Mouse (Mus musculus) embryonic facial prominence, embryonic 13.5 days (tissue): ENCODE measurements around the gene Slc3a2. TPM values are rescaled to one million over a fixed set of nuclear protein-coding genes. Genes with fewer than 3 reads are reported as not detected.

Experiments
- ATAC-seq: fragments of 200-750 bp; cut with Nextera tagmentation; 2 replicates; pipeline ENCODE4 v1.8.0; 2017; ENCODE audit warnings: low read depth; ENCODE audit not compliant: insufficient number of reproducible peaks, insufficient read depth, low FRiP score, low TSS enrichment
- H3K27ac ChIP-seq: fragments of 300-500 bp; sonication (generic); 2 replicates; pipeline ENCODE4 v1.5.1; 2015; ENCODE audit warnings: moderate library complexity, mild to moderate bottlenecking, inconsistent platforms
- H3K27me3 ChIP-seq: fragments of 300-500 bp; sonication (generic); 2 replicates; pipeline ENCODE4 v1.6.1; 2015; ENCODE audit warnings: mild to moderate bottlenecking, inconsistent platforms
- H3K36me3 ChIP-seq: fragments of 300-500 bp; sonication (generic); 2 replicates; pipeline ENCODE4 v1.6.1; 2015; ENCODE audit warnings: mild to moderate bottlenecking, inconsistent platforms
- H3K4me1 ChIP-seq: fragments of 300-500 bp; sonication (generic); 2 replicates; pipeline ENCODE4 v1.6.1; 2015; ENCODE audit warnings: inconsistent platforms
- H3K4me2 ChIP-seq: fragments of 300-500 bp; sonication (generic); 2 replicates; pipeline ENCODE4 v1.6.1; 2015; ENCODE audit warnings: moderate library complexity, mild to moderate bottlenecking, inconsistent platforms
- H3K4me3 ChIP-seq: fragments of 300-500 bp; sonication (generic); 2 replicates; pipeline ENCODE4 v1.5.1; 2015; ENCODE audit warnings: mild to moderate bottlenecking, inconsistent platforms
- H3K9ac ChIP-seq: fragments of 300-500 bp; sonication (generic); 2 replicates; pipeline ENCODE4 v1.6.1; 2015; ENCODE audit warnings: mild to moderate bottlenecking, inconsistent platforms
- H3K9me3 ChIP-seq: fragments of 300-500 bp; sonication (generic); 2 replicates; pipeline ENCODE4 v1.6.1; 2016; ENCODE audit warnings: inconsistent platforms
- WGBS: fragments of 180-500 bp; shearing (Covaris S2); methylation state at CpG from one replicate; pipeline ENCODE4 v1.1.7; 2015; ENCODE audit warnings: mixed read lengths; 5-methylcytosine and 5-hydroxymethylcytosine counted together
- polyA plus RNA-seq: library from polyadenylated mRNA; unstranded; fragments of >200 nt; fragmentation: Nextera tagmentation; extraction: Ambion mirVana; gene quantifications from 2 replicates; pipeline ENCODE4 v1.2.1, GENCODE M21; 2015

The Slc3a2 gene
- polyA plus RNA-seq, 1 experiment from 2014 or later = 116 TPM

DNA sequence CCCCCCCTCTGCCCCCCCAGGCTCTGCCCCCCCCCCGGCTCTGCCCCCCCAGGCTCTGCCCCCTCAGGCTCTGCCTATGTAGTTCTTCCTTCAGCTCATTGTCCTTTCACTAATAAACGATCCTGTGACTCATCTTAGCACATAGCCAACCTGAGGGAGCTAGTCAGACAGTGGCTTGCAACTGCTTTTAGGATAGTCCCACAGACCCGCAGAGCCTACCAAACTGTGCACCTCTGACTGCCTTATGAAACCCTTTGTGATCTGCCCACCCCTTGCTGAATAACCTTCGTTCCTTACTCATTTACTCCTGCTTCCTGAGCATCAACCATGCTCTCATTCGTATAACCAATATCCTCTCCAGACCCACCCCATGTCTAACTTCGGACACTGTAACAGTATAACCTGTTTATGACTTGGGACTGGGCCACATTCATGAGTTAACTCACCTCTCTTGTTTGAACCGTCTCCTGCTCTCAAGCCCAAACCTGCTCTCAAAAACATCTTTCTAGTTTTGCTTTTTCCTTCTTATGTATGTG is 17.0 kb downstream of the Slc3a2 start:
- Histone ChIP-seq H3K4me2 (no peak overlapping the region), H3K27ac (no peak overlapping the region; the same call in 1 of the 2 replicates), H3K9ac (no peak overlapping the region), H3K9me3 (no peaks in the 10 kb centered on the region), H3K36me3 (peaks cover 48% of the 10 kb centered on the region), H3K4me1 (peaks cover 15% of the 10 kb centered on the region), H3K4me3 (no peak overlapping the region), H3K27me3 (no peaks in the 10 kb centered on the region)
- WGBS = 78% methylated on average over 7 of the region's 7 CpGs
- ATAC-seq = no peak

DNA sequence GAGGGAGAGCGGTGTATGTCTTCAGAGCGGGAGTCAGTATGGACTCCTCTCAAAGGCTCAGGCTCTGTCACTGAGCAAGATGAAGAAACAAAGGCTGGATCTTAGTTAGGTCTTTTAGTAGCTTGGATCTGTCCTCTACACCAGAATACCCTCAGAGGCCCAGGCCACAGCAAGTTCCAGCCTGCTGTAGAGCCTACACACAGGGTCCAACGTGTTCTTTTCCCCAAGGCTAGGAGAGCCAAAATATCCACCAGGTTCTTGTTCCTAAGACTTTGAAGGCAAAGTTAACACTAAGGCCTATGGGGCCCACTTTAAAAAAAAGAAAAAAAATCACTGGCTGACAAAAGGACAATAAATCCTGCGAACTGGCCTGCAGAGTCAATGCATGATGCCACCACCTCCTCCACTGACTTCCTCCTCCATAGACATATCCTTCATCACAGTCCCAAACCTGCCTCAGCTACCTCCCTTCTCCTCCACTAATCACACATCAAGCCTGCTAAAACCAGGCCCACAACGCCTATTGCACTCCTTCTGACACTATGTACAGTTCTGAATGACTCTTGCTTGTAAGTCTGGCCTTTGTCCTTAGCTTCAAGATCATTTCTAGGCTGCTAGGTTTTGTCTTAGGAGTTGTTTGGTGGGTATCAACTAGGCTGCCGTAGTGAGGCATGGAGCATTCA is 18.0 kb downstream of the Slc3a2 start:
- WGBS = 78% methylated on average over 6 of the region's 6 CpGs
- Histone ChIP-seq H3K27me3 (no peaks in the 10 kb centered on the region), H3K4me3 (no peak overlapping the region), H3K36me3 (peaks cover 39% of the 10 kb centered on the region), H3K4me2 (no peak overlapping the region), H3K27ac (no peak overlapping the region), H3K9ac (no peak overlapping the region), H3K9me3 (no peaks in the 10 kb centered on the region), H3K4me1 (peaks cover 5% of the 10 kb centered on the region; the same call in 1 of the 2 replicates)
- ATAC-seq = no peak

DNA sequence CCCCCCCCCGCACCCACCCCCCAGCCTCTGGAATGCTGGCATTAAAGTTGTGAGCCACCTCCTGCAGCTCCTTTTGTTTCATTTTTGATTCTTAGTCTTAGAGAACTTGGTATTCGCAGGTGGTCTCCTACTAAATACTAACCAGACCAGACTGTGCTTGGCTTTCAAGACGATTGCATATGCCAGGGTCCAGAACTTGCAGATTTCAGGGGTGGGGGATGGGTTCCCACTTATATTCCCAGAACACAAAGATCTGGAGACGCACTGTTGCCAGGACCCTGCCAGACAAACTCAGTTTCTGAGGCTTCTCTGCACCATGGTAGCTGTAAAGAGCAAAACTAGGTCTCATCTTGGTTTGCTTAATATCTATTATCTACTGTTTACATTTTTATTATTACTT is 19.6 kb downstream of the Slc3a2 start:
- Histone ChIP-seq H3K9ac (no peak overlapping the region), H3K27ac (no peak overlapping the region), H3K4me2 (no peak overlapping the region), H3K4me1 (no peaks in the 10 kb centered on the region), H3K9me3 (no peaks in the 10 kb centered on the region), H3K36me3 (peaks cover 23% of the 10 kb centered on the region), H3K27me3 (no peaks in the 10 kb centered on the region), H3K4me3 (no peak overlapping the region)
- 58% methylated on average over 3 of the region's 4 CpGs for WGBS
- ATAC-seq = no peak

DNA sequence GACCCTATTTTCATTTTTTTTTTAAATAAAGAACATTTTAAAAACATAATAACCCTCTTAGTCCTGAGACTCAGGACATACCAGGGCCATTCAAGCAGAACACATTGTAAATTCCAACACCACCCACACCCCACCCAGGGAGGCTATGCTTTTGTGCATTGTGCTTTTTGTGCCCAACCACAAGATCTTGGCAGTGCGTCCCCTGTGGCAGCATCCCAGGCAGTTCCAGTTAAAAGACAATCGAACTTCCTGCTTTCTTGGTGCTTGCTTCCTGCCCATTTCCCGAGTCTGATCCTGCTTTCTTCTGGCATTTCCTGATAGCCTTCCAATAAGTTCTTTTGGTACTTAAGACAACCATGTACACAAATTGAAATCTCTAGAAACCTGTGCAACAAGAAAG is 20.7 kb downstream of the Slc3a2 start:
- no peak overlapping the region for H3K4me3 ChIP-seq
- H3K4me1 ChIP-seq = no peaks in the 10 kb centered on the region
- 44% methylated on average over 3 of the region's 3 CpGs for WGBS
- H3K4me2 ChIP-seq = no peak overlapping the region
- no peaks in the 10 kb centered on the region for H3K27me3 ChIP-seq
- no peak for ATAC-seq
- H3K36me3 ChIP-seq = peaks cover 12% of the 10 kb centered on the region
- no peak overlapping the region for H3K9ac ChIP-seq
- peak overlapping the region; percentile 62; the same call in 1 of the 2 replicates for H3K27ac ChIP-seq
- H3K9me3 ChIP-seq = no peaks in the 10 kb centered on the region

DNA sequence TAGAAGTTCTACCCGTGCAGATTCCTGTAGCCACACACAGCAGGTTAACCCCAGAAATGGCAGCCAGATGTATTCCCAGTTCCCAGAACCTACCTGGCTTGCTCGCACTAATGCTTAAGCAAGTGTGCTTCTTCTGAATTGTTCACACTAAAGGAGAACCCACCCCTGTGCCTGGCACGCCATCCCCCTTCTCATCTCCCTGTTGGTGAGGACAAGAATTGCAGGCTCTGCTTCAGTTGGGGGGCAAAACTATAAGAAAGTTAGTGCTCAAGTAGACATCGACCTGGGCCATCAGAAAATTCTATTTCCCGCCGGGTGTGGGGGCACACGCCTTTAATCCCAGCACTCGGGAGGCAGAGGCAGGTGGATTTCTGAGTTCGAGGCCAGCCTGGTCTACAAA is 23.5 kb downstream of the Slc3a2 start:
- no peaks in the 10 kb centered on the region for H3K4me1 ChIP-seq
- no peak overlapping the region for H3K4me3 ChIP-seq
- no peak overlapping the region for H3K4me2 ChIP-seq
- no peaks in the 10 kb centered on the region for H3K9me3 ChIP-seq
- no peak overlapping the region for H3K9ac ChIP-seq
- 81% methylated on average over 9 of the region's 9 CpGs for WGBS
- no peak for ATAC-seq
- no peak overlapping the region for H3K27ac ChIP-seq
- H3K36me3 ChIP-seq = no peaks in the 10 kb centered on the region
- H3K27me3 ChIP-seq = no peaks in the 10 kb centered on the region

DNA sequence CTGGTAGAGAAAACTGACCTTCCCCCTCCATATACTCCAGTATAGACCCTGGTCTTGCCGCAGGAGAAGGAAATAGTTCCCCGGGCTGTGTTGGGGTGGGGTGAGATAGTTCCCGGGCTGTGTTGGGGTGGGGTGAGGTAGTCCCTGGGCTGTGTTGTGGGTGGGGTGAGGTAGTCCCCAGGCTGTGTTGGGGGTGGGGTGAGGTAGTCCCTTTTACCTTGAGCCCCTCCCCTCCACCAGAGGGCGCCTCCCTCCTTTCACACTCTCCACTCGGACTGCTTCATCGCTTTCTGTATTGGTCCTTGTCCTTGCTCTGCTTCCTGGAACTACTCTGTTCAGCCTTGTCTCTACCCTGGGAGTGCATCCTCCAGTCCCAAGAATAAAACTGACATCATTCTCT is 27.8 kb downstream of the Slc3a2 start:
- H3K27ac ChIP-seq = no peak overlapping the region
- H3K36me3 ChIP-seq = no peaks in the 10 kb centered on the region
- no peak overlapping the region for H3K4me3 ChIP-seq
- H3K27me3 ChIP-seq = no peaks in the 10 kb centered on the region
- H3K4me2 ChIP-seq = no peak overlapping the region
- no peak overlapping the region for H3K9ac ChIP-seq
- H3K9me3 ChIP-seq = no peaks in the 10 kb centered on the region
- no peaks in the 10 kb centered on the region for H3K4me1 ChIP-seq
- ATAC-seq = no peak; the same call in 1 of the 2 replicates
- 58% methylated on average over 6 of the region's 6 CpGs for WGBS

DNA sequence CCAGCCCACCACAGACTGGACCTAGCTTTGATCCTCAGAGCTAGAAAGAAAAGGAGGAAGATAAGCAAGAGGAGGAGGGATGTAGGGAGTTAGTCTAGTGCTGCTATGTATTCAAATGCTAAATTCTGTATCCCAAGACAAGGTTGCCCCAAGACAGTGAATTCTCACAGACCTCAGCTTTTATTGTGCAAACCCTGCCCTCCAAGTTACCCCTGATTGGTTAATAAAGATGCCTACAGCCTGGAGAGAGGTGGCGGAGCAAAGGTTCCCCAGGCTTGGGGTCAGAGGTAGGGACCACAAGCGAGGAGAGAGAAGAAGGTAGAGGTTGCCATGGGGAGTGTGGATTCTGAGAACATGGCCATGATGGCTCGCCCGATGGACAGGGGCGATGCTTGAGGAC is 30.4 kb downstream of the Slc3a2 start:
- no peak for ATAC-seq
- no peak overlapping the region for H3K4me3 ChIP-seq
- 65% methylated on average over 5 of the region's 5 CpGs for WGBS
- H3K4me1 ChIP-seq = no peaks in the 10 kb centered on the region
- no peak overlapping the region for H3K27ac ChIP-seq
- H3K27me3 ChIP-seq = no peaks in the 10 kb centered on the region
- no peak overlapping the region for H3K4me2 ChIP-seq
- no peaks in the 10 kb centered on the region for H3K36me3 ChIP-seq
- no peak overlapping the region for H3K9ac ChIP-seq
- H3K9me3 ChIP-seq = no peaks in the 10 kb centered on the region

DNA sequence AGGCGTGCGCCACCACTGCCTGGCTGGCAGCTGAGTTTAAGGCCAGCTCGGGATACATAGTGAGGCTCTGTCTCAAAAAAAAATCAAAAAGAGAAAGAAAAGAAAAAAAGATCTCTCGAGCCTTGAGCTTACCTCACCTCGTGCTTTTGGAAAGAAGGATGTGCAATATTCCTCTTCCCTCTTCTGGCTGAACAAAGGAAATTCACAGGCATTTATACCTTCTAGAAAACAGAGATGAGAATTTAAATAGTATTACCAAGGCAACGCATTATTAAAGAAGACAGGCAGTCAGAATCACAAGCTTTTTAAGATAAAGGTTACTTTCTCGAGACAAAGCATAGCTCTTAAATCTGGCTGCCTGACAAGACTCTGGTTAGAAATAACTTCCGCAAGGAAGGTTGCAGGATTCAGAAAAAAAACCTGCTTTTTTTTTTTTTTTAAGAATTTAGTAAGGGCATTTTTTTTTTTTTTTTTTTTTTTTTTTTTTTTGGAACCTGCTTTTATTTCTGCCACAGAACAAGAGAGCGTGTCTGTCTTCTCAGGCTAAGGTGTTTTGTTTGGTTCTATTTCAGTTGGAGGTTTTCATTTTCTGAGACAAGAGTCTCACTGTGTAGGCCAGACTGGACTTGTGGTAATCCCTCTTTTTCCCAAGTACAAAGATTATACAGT is 31.2 kb downstream of the Slc3a2 start:
- no peak overlapping the region for H3K4me2 ChIP-seq
- H3K9me3 ChIP-seq = no peaks in the 10 kb centered on the region
- no peaks in the 10 kb centered on the region for H3K36me3 ChIP-seq
- no peak for ATAC-seq
- no peak overlapping the region for H3K4me3 ChIP-seq
- H3K27me3 ChIP-seq = no peaks in the 10 kb centered on the region
- H3K27ac ChIP-seq = peak overlapping the region; percentile 22; the same call in 1 of the 2 replicates
- H3K9ac ChIP-seq = no peak overlapping the region
- 56% methylated on average over 9 of the region's 9 CpGs for WGBS
- H3K4me1 ChIP-seq = no peaks in the 10 kb centered on the region

DNA sequence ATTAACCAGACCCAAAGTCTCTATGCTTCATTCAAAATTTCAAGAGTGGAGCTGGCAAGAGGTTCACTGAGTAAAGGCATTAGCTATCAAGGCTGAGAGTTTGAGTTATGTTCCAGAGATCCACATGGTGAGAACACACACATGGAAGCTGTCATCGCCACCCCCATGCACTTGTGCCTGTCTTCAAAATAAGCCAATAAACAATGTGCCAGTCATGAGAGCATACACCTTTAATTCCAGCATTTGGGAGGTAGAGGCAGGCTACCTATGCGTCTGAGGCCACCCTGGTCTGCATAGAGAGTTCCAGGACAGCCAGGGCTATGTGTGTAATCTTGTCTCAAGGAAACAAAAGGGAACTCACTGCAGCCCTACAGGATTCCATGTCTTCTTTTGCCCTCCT is 39.5 kb downstream of the Slc3a2 start:
- no peak for ATAC-seq
- H3K9me3 ChIP-seq = no peaks in the 10 kb centered on the region
- H3K27me3 ChIP-seq = 0 out of 2 replicates have a peak, but pooled peaks cover 3% of the 10 kb centered on the region
- H3K4me1 ChIP-seq = peaks cover 7% of the 10 kb centered on the region
- H3K4me2 ChIP-seq = no peak overlapping the region
- no peak overlapping the region for H3K4me3 ChIP-seq
- no peaks in the 10 kb centered on the region for H3K36me3 ChIP-seq
- 64% methylated on average over 2 of the region's 2 CpGs for WGBS
- no peak overlapping the region for H3K27ac ChIP-seq
- H3K9ac ChIP-seq = no peak overlapping the region

DNA sequence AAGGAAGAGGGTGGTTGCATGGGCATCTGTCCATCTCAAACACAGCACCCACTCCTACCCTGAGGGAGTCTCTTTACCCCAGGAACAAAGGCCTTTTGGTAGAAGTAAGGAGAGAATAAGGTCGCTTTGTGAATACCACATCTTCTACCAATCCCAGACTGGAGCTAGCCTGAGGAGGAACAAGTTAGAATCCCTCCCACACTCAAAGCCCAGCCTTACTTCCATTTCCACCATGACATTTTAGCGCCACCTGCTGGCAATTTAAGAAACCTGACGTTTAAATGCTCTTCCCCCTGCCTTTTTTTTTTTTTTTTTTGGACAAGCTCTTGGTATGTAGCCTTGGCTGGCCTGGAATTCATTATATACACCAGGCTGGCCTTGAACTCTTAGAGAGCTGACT is 40.2 kb downstream of the Slc3a2 start:
- Histone ChIP-seq H3K27me3 (0 out of 2 replicates have a peak, but pooled peaks cover 3% of the 10 kb centered on the region), H3K4me1 (peaks cover 7% of the 10 kb centered on the region), H3K27ac (no peak overlapping the region), H3K9me3 (no peaks in the 10 kb centered on the region), H3K9ac (no peak overlapping the region), H3K4me3 (no peak overlapping the region), H3K4me2 (no peak overlapping the region), H3K36me3 (no peaks in the 10 kb centered on the region)
- WGBS = 1% methylated on average over 3 of the region's 3 CpGs
- no peak for ATAC-seq

DNA sequence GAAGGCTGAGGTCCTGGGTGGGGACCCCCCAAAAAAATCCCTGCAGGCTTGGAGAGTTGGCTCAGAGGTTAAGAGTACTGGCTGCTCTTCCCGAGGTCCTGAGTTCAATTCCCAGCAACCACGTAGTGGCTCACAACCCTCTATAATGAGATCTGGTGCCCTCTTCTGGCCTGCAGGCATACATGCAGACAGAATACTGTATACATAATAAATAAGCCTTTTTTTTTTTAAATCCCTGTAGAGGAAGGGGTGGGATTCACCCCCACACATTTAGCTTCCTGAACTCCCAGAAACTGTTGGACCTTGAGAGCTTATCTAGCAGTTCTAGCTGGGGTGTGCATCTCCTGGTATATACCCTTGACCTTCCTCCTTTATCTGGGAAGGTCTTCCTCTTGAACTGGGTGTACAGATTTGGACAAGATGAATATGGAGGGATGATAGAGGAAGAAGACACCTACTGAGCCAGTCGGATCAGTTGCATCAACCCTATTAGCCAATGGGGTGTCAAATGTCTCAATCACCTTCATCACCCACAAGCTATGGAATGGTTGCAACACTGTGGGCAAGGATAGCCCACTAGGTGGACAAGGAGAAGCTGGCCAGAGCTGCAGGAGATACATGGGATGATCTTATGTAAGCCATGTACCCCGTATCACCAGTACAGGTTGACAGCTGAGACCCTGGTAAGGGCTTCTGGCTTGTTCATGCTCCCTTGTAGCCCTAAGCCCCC is 41.4 kb downstream of the Slc3a2 start:
- ATAC-seq = no peak
- Histone ChIP-seq H3K4me3 (no peak overlapping the region), H3K36me3 (no peaks in the 10 kb centered on the region), H3K9ac (no peak overlapping the region), H3K27me3 (0 out of 2 replicates have a peak, but pooled peaks cover 3% of the 10 kb centered on the region), H3K27ac (no peak overlapping the region), H3K9me3 (no peaks in the 10 kb centered on the region), H3K4me1 (peaks cover 7% of the 10 kb centered on the region), H3K4me2 (no peak overlapping the region)
- 89% methylated on average over 4 of the region's 4 CpGs for WGBS
